Mouse (Mus musculus): ENCODE measurements at regions not wholly inside any gene's neighbourhood (a gene's known extent, or its start where the extent isn't known, plus 50 kb on each side); places are given as distances from the start of the nearest gene placed in this dataset.

GRCm38 (mm10) chr16:50939316-50939715, 348.4 kb upstream of the Ccdc54 start:
- DNase-seq (ENCODE audit: low spot score) (no peak), ATAC-seq (replicated peaks; ENCODE audit: low FRiP score, low TSS enrichment, low read depth) (no peak)
- Histone ChIP-seq H3K9me3 (ENCODE audit: control insufficient read depth, low read length) (no peaks in the 10 kb centered on the region), H3K4me1 (replicated peaks; ENCODE audit: control insufficient read depth, insufficient read depth, low read length) (no peaks in the 10 kb centered on the region), H3K27ac (ENCODE audit: low read depth) (no peak overlapping the region), H3K36me3 (ENCODE audit: control insufficient read depth, insufficient read depth, low read length) (no peaks in the 10 kb centered on the region), H3K4me3 (ENCODE audit: low read depth, low read length) (no peak overlapping the region), H3K9ac (ENCODE audit: low read length) (no peak overlapping the region), H3K27me3 (replicated peaks; ENCODE audit: control insufficient read depth, insufficient read depth, low read length) (no peaks in the 10 kb centered on the region), H3K4me2 (ENCODE audit: low read length) (no peak overlapping the region)
- WGBS = 29% methylated on average over 6 of the region's 6 CpGs

GRCm38 (mm10) chr16:50907732-50908131, 316.8 kb upstream of the Ccdc54 start:
- Histone ChIP-seq H3K36me3 (ENCODE audit: control insufficient read depth, insufficient read depth, low read length) (no peaks in the 10 kb centered on the region), H3K27ac (ENCODE audit: low read depth) (no peak overlapping the region), H3K9ac (ENCODE audit: low read length) (no peak overlapping the region), H3K4me1 (replicated peaks; ENCODE audit: control insufficient read depth, insufficient read depth, low read length) (no peaks in the 10 kb centered on the region), H3K4me3 (ENCODE audit: low read depth, low read length) (no peak overlapping the region), H3K4me2 (ENCODE audit: low read length) (no peak overlapping the region), H3K9me3 (ENCODE audit: control insufficient read depth, low read length) (no peaks in the 10 kb centered on the region), H3K27me3 (replicated peaks; ENCODE audit: control insufficient read depth, insufficient read depth, low read length) (no peaks in the 10 kb centered on the region)
- ATAC-seq (replicated peaks; ENCODE audit: low FRiP score, low TSS enrichment, low read depth) (no peak), DNase-seq (ENCODE audit: low spot score) (no peak)
- 48% methylated on average over 2 of the region's 2 CpGs for whole genome bisulfite sequencing

- Histone ChIP-seq H3K4me2 (ENCODE audit: low read length) (no peak overlapping the region), H3K9me3 (ENCODE audit: control insufficient read depth, low read length) (no peaks in the 10 kb centered on the region), H3K9ac (ENCODE audit: low read length) (no peak overlapping the region), H3K27me3 (replicated peaks; ENCODE audit: control insufficient read depth, insufficient read depth, low read length) (no peaks in the 10 kb centered on the region), H3K4me1 (replicated peaks; ENCODE audit: control insufficient read depth, insufficient read depth, low read length) (no peaks in the 10 kb centered on the region), H3K36me3 (ENCODE audit: control insufficient read depth, insufficient read depth, low read length) (no peaks in the 10 kb centered on the region), H3K27ac (ENCODE audit: low read depth) (no peak overlapping the region), H3K4me3 (ENCODE audit: low read depth, low read length) (no peak overlapping the region)
- DNase-seq (ENCODE audit: low spot score) = no peak
- WGBS = 85% methylated on average over 2 of the region's 2 CpGs
- no peak for ATAC-seq (replicated peaks; ENCODE audit: low FRiP score, low TSS enrichment, low read depth)
These were observed 308.2 kb upstream of the Ccdc54 start for GRCm38 (mm10) chr16:50899151-50899550.

GRCm38 (mm10) chr16:50877926-50878325, 287.0 kb upstream of the Ccdc54 start:
- H3K36me3 ChIP-seq (ENCODE audit: control insufficient read depth, insufficient read depth, low read length) = no peaks in the 10 kb centered on the region
- H3K4me2 ChIP-seq (ENCODE audit: low read length) = no peak overlapping the region
- H3K9me3 ChIP-seq (ENCODE audit: control insufficient read depth, low read length) = no peaks in the 10 kb centered on the region
- H3K9ac ChIP-seq (ENCODE audit: low read length) = no peak overlapping the region
- no peak overlapping the region for H3K27ac ChIP-seq (ENCODE audit: low read depth)
- ATAC-seq (replicated peaks; ENCODE audit: low FRiP score, low TSS enrichment, low read depth) (no peak), DNase-seq (ENCODE audit: low spot score) (no peak)
- no peaks in the 10 kb centered on the region for H3K27me3 ChIP-seq (replicated peaks; ENCODE audit: control insufficient read depth, insufficient read depth, low read length)
- WGBS = 34% methylated on average over 3 of the region's 3 CpGs
- no peak overlapping the region for H3K4me3 ChIP-seq (ENCODE audit: low read depth, low read length)
- H3K4me1 ChIP-seq (replicated peaks; ENCODE audit: control insufficient read depth, insufficient read depth, low read length) = no peaks in the 10 kb centered on the region

GRCm38 (mm10) chr16:50871318-50871717, 280.4 kb upstream of the Ccdc54 start:
- ATAC-seq (replicated peaks; ENCODE audit: low FRiP score, low TSS enrichment, low read depth) (no peak), DNase-seq (ENCODE audit: low spot score) (no peak)
- Histone ChIP-seq H3K27me3 (replicated peaks; ENCODE audit: control insufficient read depth, insufficient read depth, low read length) (no peaks in the 10 kb centered on the region), H3K4me2 (ENCODE audit: low read length) (no peak overlapping the region), H3K4me3 (ENCODE audit: low read depth, low read length) (no peak overlapping the region), H3K9me3 (ENCODE audit: control insufficient read depth, low read length) (no peaks in the 10 kb centered on the region), H3K9ac (ENCODE audit: low read length) (no peak overlapping the region), H3K36me3 (ENCODE audit: control insufficient read depth, insufficient read depth, low read length) (no peaks in the 10 kb centered on the region), H3K4me1 (replicated peaks; ENCODE audit: control insufficient read depth, insufficient read depth, low read length) (no peaks in the 10 kb centered on the region), H3K27ac (ENCODE audit: low read depth) (no peak overlapping the region)
- 82% methylated on average over 4 of the region's 4 CpGs for WGBS

DNA sequence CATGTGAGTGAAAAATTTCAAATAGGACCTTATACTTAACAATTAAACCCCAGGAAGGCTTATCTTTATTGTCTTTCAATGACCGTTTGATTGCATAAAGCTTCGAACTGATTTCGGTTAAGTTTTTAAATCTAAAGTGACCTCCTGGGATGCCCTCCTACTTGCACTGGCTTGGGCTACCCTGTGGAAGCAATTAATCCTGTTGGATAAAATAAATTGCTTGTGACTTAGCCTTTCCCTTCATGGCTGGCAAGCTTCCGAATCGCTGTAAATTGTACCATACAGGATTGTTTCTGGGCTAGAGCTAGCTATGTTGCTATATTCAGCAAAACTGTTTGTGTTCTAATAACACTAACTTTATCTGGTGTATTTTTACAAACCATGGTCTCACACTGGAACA, 272.6 kb upstream of the Ccdc54 start:
- DNase-seq (ENCODE audit: low spot score) = no peak
- no peak overlapping the region for H3K27ac ChIP-seq (ENCODE audit: low read depth)
- no peaks in the 10 kb centered on the region for H3K4me1 ChIP-seq (replicated peaks; ENCODE audit: control insufficient read depth, insufficient read depth, low read length)
- H3K4me2 ChIP-seq (ENCODE audit: low read length) = no peak overlapping the region
- H3K9me3 ChIP-seq (ENCODE audit: control insufficient read depth, low read length) = no peaks in the 10 kb centered on the region
- no peak for ATAC-seq (replicated peaks; ENCODE audit: low FRiP score, low TSS enrichment, low read depth)
- WGBS = 78% methylated on average over 5 of the region's 5 CpGs
- no peaks in the 10 kb centered on the region for H3K27me3 ChIP-seq (replicated peaks; ENCODE audit: control insufficient read depth, insufficient read depth, low read length)
- H3K4me3 ChIP-seq (ENCODE audit: low read depth, low read length) = no peak overlapping the region
- no peak overlapping the region for H3K9ac ChIP-seq (ENCODE audit: low read length)
- no peaks in the 10 kb centered on the region for H3K36me3 ChIP-seq (ENCODE audit: control insufficient read depth, insufficient read depth, low read length)

DNA sequence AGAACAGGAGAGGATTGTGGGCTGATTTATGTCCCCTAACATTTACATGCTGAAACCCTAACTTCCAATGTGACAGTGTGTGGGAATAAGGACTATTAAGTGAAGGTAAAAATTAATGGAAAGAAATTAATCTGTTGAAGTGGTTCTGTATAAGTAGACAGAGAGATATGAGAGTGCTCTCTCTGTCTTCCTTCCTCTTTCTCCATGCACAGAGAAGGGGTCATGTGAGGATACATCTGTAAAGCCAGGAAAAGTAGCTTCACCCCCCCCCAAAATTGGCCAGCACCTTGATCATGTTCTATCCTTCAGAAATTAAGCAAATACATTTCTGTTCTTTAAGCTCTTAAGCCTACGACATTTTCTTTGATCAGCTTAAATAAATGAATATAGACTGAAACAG, 268.6 kb upstream of the Ccdc54 start:
- Histone ChIP-seq H3K36me3 (ENCODE audit: control insufficient read depth, insufficient read depth, low read length) (no peaks in the 10 kb centered on the region), H3K27ac (ENCODE audit: low read depth) (no peak overlapping the region), H3K27me3 (replicated peaks; ENCODE audit: control insufficient read depth, insufficient read depth, low read length) (no peaks in the 10 kb centered on the region), H3K4me1 (replicated peaks; ENCODE audit: control insufficient read depth, insufficient read depth, low read length) (no peaks in the 10 kb centered on the region), H3K9me3 (ENCODE audit: control insufficient read depth, low read length) (no peaks in the 10 kb centered on the region), H3K9ac (ENCODE audit: low read length) (no peak overlapping the region), H3K4me3 (ENCODE audit: low read depth, low read length) (no peak overlapping the region), H3K4me2 (ENCODE audit: low read length) (no peak overlapping the region)
- no peak for DNase-seq (ENCODE audit: low spot score)
- ATAC-seq (replicated peaks; ENCODE audit: low FRiP score, low TSS enrichment, low read depth) = no peak
- 94% methylated on average over 1 of the region's 1 CpGs for WGBS

DNA sequence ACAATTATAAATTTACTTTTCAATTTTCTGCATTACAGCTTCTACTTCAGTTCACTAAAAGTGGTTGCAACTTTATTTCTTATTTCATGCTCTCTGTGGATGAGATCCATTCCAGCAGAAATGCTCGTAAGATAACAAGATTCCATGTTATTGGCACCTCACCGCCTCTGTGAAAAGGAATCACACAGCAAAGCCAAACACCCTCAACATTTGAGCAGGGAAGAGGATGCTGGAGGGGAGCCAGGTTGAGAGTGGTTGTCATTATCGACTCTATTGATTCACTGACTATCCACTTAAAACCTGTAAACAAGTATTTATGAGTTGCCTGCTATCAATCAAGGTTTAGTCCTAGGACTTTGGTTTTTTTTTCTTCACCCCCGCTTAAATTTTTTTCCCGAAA, 261.1 kb upstream of the Ccdc54 start:
- ATAC-seq (replicated peaks; ENCODE audit: low FRiP score, low TSS enrichment, low read depth) = no peak
- H3K36me3 ChIP-seq (ENCODE audit: control insufficient read depth, insufficient read depth, low read length) = no peaks in the 10 kb centered on the region
- H3K9me3 ChIP-seq (ENCODE audit: control insufficient read depth, low read length) = no peaks in the 10 kb centered on the region
- no peaks in the 10 kb centered on the region for H3K4me1 ChIP-seq (replicated peaks; ENCODE audit: control insufficient read depth, insufficient read depth, low read length)
- H3K4me2 ChIP-seq (ENCODE audit: low read length) = no peak overlapping the region
- H3K9ac ChIP-seq (ENCODE audit: low read length) = no peak overlapping the region
- WGBS = 82% methylated on average over 5 of the region's 5 CpGs
- H3K27me3 ChIP-seq (replicated peaks; ENCODE audit: control insufficient read depth, insufficient read depth, low read length) = no peaks in the 10 kb centered on the region
- H3K4me3 ChIP-seq (ENCODE audit: low read depth, low read length) = no peak overlapping the region
- no peak overlapping the region for H3K27ac ChIP-seq (ENCODE audit: low read depth)
- DNase-seq (ENCODE audit: low spot score) = no peak

DNA sequence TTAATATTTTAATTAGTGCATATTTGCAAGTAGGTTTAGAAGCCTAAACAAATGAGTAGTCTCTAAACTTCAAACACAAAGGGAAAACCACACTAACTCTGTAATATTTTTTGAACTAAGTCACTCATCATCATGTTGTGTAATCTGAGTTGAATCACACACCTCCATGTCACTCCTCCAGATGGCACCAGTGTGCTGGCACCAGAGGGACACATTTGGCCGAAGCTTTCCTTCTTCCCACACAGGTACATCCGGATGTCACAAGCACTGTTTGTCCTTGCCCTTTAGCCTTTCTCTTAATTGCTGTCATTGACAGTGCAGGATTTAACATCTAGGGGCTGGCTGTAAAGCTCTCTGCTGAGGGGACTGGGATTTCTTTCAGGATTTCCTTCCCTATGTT, 256.7 kb upstream of the Ccdc54 start:
- Histone ChIP-seq H3K4me1 (replicated peaks; ENCODE audit: control insufficient read depth, insufficient read depth, low read length) (no peaks in the 10 kb centered on the region), H3K27ac (ENCODE audit: low read depth) (no peak overlapping the region), H3K9me3 (ENCODE audit: control insufficient read depth, low read length) (no peaks in the 10 kb centered on the region), H3K4me2 (ENCODE audit: low read length) (no peak overlapping the region), H3K27me3 (replicated peaks; ENCODE audit: control insufficient read depth, insufficient read depth, low read length) (no peaks in the 10 kb centered on the region), H3K36me3 (ENCODE audit: control insufficient read depth, insufficient read depth, low read length) (no peaks in the 10 kb centered on the region), H3K9ac (ENCODE audit: low read length) (no peak overlapping the region), H3K4me3 (ENCODE audit: low read depth, low read length) (no peak overlapping the region)
- DNase-seq (ENCODE audit: low spot score) = no peak
- 32% methylated on average over 2 of the region's 2 CpGs for WGBS
- ATAC-seq (replicated peaks; ENCODE audit: low FRiP score, low TSS enrichment, low read depth) = no peak

Measured in intestine, embryonic 14.5 days (tissue).